Mouse (Mus musculus) frontal cortex, postnatal 14 days (tissue): ENCODE measurements at regions not wholly inside any gene's neighbourhood (a gene's known extent, or its start where the extent isn't known, plus 50 kb on each side); places are given as distances from the start of the nearest gene placed in this dataset.
"Not testable (repeated sequence)": the region's sequence is repeated elsewhere in the genome, so short reads cannot be mapped to it uniquely, and the experiment has no call there.

Source experiments
- DNase-seq, 2 experiments: peaks; one replicate each; pipeline ENCODE4 v3.0.0; 2022; ENCODE audit warnings: low spot score in 2 of 2

- no peak for DNase-seq
Measured at GRCm38 (mm10) chr15:8831720-8832620, 121.4 kb upstream of the Slc1a3 start.

- DNase-seq = no peak
Measured at GRCm38 (mm10) chr15:8824861-8825260, 114.3 kb upstream of the Slc1a3 start.

- not testable (repeated sequence) for DNase-seq
Measured at GRCm38 (mm10) chr15:8822795-8823194, 112.2 kb upstream of the Slc1a3 start.

- DNase-seq = no peak
Measured at GRCm38 (mm10) chr15:8817542-8817941, 107.0 kb upstream of the Slc1a3 start.

- DNase-seq = no peak
Measured at GRCm38 (mm10) chr15:8816501-8817368, 106.2 kb upstream of the Slc1a3 start.

DNA sequence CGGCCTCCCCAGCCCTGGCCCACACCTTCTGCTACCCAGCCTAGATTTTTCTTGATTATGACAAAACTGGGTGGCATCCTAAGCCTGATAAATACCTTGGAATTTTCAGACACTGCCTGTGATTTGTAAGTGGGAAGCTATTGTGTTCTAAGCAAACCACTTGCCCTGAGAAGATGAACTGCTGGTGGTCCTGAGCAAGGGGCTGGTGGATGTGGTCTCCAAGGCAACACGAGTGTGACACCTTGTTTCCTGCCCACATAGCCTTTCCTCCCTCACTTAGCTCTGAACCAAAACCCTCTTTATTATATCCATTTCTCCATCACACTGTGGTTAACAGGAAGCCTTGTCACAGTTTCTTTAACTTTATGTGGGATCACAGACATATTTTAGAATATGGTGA, 105.4 kb upstream of the Slc1a3 start:
- no peak for DNase-seq

- DNase-seq = no peak
Measured at GRCm38 (mm10) chr15:8815277-8815676, 104.7 kb upstream of the Slc1a3 start.

- DNase-seq = no peak
Measured at GRCm38 (mm10) chr15:8806354-8806753, 95.8 kb upstream of the Slc1a3 start.

GRCm38 (mm10) chr15:8805565-8805964, 95.0 kb upstream of the Slc1a3 start:
- not testable (repeated sequence) for DNase-seq

DNA sequence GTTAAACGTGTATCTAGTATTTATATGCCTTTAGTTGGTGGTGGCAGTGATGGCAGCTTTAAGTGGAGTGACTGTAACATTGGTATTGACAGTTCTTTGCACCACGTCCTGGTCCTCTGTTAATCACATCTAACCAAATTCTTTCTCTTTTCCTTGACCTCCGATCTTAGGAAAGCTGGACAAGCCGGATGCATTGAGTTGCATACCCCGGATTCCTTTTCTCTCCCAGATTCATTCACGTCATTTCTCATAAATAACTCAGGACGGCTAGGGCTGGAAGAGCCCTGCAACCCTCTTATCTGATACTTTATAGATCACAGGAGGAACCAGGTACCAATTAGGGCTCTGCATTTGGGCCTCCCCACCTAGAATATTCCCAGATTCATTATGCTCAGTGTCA, 91.5 kb upstream of the Slc1a3 start:
- DNase-seq = no peak

GRCm38 (mm10) chr15:8797015-8797414, 86.5 kb upstream of the Slc1a3 start:
- DNase-seq = no peak

DNA sequence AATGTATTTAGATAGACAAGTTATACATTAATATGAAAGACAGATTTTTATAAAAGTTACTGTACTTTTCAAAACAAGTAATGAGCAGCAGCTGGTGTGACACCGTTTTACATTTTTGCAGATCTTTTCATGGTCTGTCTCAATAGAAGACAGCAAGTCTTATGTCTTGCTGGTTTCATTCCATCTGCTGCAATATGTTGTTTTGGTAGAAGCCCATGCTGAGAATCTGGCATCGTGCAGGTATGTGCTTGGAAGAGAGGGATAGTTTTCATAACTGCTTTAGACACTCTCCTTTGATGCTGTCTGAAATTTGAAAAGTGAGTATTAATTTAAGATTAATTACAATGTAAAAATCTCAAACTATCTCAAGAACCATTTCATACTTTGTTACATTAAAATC, 81.5 kb upstream of the Slc1a3 start:
- no peak for DNase-seq

- no peak for DNase-seq
Measured at GRCm38 (mm10) chr15:8789924-8790323, 79.4 kb upstream of the Slc1a3 start.

DNA sequence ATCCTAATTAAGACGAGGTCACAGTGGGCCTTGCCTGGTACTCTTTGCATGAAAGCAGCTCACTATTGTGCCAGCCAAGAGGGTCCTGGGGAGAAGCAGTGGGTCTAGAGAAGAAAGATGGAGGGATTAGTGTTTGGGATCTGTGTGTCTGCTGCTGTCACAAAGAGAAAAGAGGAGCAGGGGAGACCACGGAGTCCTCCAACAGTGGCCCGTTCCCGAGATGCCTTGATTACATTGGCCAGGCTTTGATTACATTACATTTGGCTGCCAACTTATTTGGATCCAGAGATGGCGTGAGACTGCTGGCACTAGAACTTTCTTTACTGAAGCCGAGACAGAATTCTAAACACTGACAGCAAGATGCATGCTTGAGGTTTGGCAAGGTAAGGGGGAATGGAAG, 78.4 kb upstream of the Slc1a3 start:
- DNase-seq = no peak

DNA sequence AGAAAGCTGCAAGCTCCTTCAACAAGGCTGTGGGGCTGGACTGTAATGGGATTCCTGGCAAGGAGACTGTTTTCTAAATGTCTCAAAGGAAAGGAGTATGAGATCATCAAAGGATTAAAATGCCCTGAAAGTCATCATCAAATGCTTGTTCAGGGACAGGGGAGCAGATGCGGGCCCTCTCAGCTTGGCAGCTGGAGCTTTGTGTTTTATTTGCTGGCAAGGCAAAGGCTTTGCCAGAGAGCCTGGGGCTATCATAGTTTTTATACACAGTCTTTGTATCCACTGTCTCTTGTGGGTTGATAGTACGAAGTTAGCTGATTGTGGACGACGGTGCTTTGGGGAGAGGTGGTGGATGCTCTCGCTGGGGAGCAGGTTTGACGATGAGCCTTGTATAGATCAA, 75.0 kb upstream of the Slc1a3 start:
- DNase-seq = no peak

DNA sequence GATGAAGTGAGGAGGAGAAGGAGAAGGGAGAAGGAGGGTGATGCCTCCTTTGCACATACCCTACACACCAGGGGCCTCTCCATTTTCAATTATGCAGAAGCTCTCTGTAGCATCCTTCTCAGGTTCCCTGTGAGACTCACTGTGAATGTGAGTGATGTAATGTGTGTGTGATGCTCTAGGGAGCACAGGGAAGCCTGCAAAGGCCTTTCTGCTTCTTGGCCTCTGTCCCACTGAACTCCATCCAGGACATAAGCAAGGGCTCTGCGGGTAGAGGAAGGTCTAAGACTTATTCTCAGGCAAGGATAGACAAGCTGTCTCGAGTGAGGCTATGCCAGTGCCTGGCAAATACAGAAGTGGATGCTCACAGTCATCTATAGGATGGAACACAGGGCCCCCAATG, 73.0 kb upstream of the Slc1a3 start:
- DNase-seq = no peak

GRCm38 (mm10) chr15:8783036-8783435, 72.5 kb upstream of the Slc1a3 start:
- no peak for DNase-seq

- no peak for DNase-seq
Measured at GRCm38 (mm10) chr15:8782131-8782507, 71.6 kb upstream of the Slc1a3 start.

DNA sequence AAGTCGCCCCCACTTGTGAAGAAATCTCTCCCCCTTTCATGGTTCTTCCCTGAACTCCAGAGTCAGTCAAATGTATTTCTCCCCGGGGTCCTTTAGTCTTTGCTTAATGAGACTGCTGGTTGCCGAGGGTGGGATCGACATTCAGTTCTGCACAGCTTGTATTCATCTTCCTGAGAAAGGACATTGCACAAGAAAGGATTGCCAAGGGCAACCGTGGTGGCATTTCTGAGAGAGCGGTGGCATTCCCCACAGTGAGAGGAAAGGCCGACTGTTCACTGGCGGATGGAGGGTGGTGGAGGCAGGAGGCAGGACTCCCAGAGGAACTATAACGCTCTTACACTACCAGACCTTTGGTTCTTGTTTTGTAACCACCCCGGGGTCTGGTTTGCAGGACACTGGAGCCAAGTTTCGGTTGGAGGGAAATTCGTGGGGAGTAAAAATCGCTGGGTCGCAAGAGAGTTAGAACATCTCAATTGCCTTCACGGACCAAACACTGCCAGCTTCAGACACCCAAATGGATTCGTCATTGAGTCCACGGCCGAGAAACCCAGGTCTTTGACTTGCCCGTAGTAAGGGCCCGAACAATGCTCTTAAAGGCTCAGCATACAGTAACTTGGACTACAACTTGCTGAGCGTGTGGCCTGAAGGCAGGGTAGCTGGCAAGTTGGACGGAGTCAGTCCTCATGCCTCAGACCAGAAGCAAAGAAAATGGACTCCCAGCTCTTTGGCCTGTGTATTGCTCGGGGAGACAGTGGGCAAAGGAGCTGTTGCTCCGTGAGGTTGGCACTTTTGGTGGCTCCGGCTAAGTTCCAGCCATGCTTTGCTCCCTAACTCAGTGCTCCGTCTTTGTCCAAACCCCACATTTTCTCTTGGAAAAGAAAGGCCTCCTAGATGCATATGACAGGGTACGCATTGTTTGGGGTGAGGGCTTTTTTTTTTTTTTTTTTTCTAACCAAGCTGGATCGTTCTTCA, 70.9 kb upstream of the Slc1a3 start:
- DNase-seq = peak; percentile 31 to 52

DNA sequence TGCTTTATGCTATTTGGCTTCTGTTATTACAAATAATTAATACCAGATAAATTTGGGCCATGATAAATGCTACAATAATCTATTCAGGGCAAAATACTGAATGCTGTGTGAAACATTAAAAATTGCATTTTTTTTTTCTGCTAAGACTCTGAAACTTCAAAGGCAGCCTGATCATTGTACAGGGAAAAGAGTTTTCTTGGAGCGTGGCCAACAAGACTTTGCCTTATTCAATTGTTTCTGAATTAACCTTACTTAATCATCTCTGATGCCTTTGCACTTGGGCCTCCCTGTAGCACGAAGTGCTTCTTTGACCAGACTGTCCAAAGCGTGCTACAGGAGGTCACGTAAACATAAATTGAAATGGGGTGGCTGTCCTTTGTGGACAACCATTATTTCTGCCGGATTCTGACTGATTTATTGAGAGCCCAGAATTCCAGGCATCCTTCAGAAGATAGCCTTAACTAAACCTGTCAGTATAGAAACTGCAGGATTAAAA, 69.9 kb upstream of the Slc1a3 start:
- no peak for DNase-seq
